9 mouse cellular contexts compared by ENCODE assay signal in the genomic region with DNA sequence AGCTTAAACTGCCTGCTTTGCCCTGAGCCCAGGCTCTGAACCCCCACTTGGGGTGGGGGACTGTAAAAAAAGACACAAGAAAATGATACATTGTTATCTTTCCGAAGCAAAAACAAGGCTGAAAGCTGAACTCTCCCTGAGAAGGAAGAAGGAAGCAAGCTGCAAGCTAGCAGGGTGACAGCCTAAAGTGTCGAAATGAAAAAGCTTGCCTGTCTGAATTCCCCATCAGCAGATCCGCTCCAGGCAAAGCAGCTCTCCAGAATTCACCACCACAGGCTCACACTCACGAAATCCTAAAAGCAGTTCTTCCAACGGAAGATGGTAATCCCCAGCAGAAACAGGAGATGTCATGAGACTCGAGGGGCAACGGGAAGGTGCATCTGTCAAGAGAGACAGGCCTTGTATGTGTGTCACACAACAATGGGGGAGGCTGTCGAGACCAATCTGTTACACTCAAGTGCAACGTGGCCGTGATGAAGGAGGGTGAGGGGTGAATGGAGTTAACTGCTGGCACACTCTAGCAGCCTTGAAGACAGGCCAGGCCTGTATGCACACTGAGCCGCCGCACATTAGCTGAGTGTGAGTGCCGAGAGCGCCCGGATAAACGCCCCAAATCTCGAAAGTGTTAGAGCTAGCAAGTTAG.
DNase-seq lines count a peak whose midpoint lies in the region; ATAC-seq lines count a peak whose summit lies in the region.
"Had no signal": no experiment of that assay in that cellular context is flagged by ENCODE, and none has a peak within 500 bp of the region (broad histone marks: within the 10 kb centered on the region; RNA-seq: fewer than 3 reads in every experiment).

No protein-coding gene starts in this region.

- no peaks in the 10 kb centered on the region; the same call in 1 of the 2 replicates for H3K27me3 ChIP-seq in heart, embryonic 13.5 days (replicated peaks)
- no peaks in the 10 kb centered on the region for H3K27me3 ChIP-seq in forebrain, embryonic 16.5 days (replicated peaks; ENCODE audit: control insufficient read depth, insufficient read depth, low read length)
- H3K27me3 ChIP-seq in midbrain, embryonic 12.5 days: 0 out of 2 replicates have a peak, but pooled peaks cover 3% of the 10 kb centered on the region

- peak overlapping the region; percentile 44 for H3K4me2 ChIP-seq in heart, embryonic 13.5 days
- H3K4me2 ChIP-seq in forebrain, embryonic 16.5 days (ENCODE audit: low read length): no peak overlapping the region
- H3K4me2 ChIP-seq in midbrain, embryonic 12.5 days (replicated peaks): no peak overlapping the region

- H3K4me1 ChIP-seq in heart, embryonic 13.5 days: peaks cover 43% of the 10 kb centered on the region
- H3K4me1 ChIP-seq in forebrain, embryonic 16.5 days (replicated peaks; ENCODE audit: control insufficient read depth, insufficient read depth, low read length): peaks cover 16% of the 10 kb centered on the region
- H3K4me1 ChIP-seq in midbrain, embryonic 12.5 days: peaks cover 16% of the 10 kb centered on the region

- 0 out of 2 replicates have a peak, but pooled peaks have one; percentile 16 for ATAC-seq in heart, embryonic 13.5 days (ENCODE audit: extremely low read depth, insufficient number of reproducible peaks, low FRiP score, low TSS enrichment)
- peak; percentile 62 for ATAC-seq in forebrain, embryonic 16.5 days
- ATAC-seq in midbrain, embryonic 12.5 days (ENCODE audit: low FRiP score, low read depth): peak; percentile 76; the same call in 1 of the 2 replicates
- no peak for ATAC-seq in cerebellum, adult (ENCODE audit: insufficient number of reproducible peaks, low FRiP score, low TSS enrichment)

- no peak for DNase-seq in heart, adult 8-10 months (ENCODE audit: low spot score)
- DNase-seq in adipocyte (ENCODE audit: low spot score): peak; percentile 4
- DNase-seq in thymus, postnatal 14 days: no peak
- no peak for DNase-seq in ovary, postnatal 14 days (ENCODE audit: low spot score)
- DNase-seq: layer of hippocampus, adult 9-11 months had no signal

- H3K9me3 ChIP-seq in heart, embryonic 13.5 days: 0 out of 2 replicates have a peak, but pooled peaks cover 6% of the 10 kb centered on the region
- H3K9me3 ChIP-seq in forebrain, embryonic 16.5 days (ENCODE audit: control insufficient read depth, low read length): no peaks in the 10 kb centered on the region
- H3K9me3 ChIP-seq in midbrain, embryonic 12.5 days: 0 out of 2 replicates have a peak, but pooled peaks cover 5% of the 10 kb centered on the region

- no peaks in the 10 kb centered on the region for H3K36me3 ChIP-seq in heart, embryonic 13.5 days
- no peaks in the 10 kb centered on the region for H3K36me3 ChIP-seq in forebrain, embryonic 16.5 days (ENCODE audit: control insufficient read depth, insufficient read depth)
- H3K36me3 ChIP-seq in midbrain, embryonic 12.5 days: no peaks in the 10 kb centered on the region

- H3K9ac ChIP-seq in heart, embryonic 13.5 days: peak overlapping the region; percentile 45
- H3K9ac ChIP-seq in forebrain, embryonic 16.5 days (replicated peaks; ENCODE audit: low read depth, low read length): no peak overlapping the region
- no peak overlapping the region for H3K9ac ChIP-seq in midbrain, embryonic 12.5 days (replicated peaks)

- 28% methylated on average over 17 of the region's 17 CpGs for WGBS in heart, embryonic 13.5 days
- 31% methylated on average over 17 of the region's 17 CpGs for WGBS in forebrain, embryonic 16.5 days
- 55% methylated on average over 17 of the region's 17 CpGs for WGBS in midbrain, embryonic 12.5 days

- no peak overlapping the region for H3K4me3 ChIP-seq in heart, embryonic 13.5 days
- H3K4me3 ChIP-seq in forebrain, embryonic 16.5 days (replicated peaks; ENCODE audit: low read length): no peak overlapping the region
- no peak overlapping the region for H3K4me3 ChIP-seq in midbrain, embryonic 12.5 days

- H3K27ac ChIP-seq in heart, embryonic 13.5 days (replicated peaks): peak overlapping the region; percentile 25
- peak overlapping the region; percentile 49 for H3K27ac ChIP-seq in forebrain, embryonic 16.5 days (ENCODE audit: low read length)
- peak overlapping the region; percentile 54; the same call in 1 of the 2 replicates for H3K27ac ChIP-seq in midbrain, embryonic 12.5 days (replicated peaks)
